Mouse (Mus musculus) G1E (cell line): ENCODE measurements around the gene Abca4.

ENCODE experiments used
- CTCF ChIP-seq: IDR thresholded peaks from 2 replicates; pipeline ENCODE4 v1.5.1; 2012; ENCODE audit warnings: low read depth, low read length, inconsistent platforms, mixed read lengths
- GATA1 ChIP-seq: IDR thresholded peaks from 2 replicates; pipeline ENCODE4 v1.6.1; 2012; ENCODE audit warnings: borderline replicate concordance, low read length, inconsistent platforms, mixed read lengths
- POLR2AphosphoS5 ChIP-seq: IDR thresholded peaks from 2 replicates; pipeline ENCODE4 v1.6.1; 2012; ENCODE audit warnings: low read depth, low read length, inconsistent platforms; ENCODE audit not compliant: insufficient replicate concordance
- TAL1 ChIP-seq: conservative IDR thresholded peaks from 2 replicates; pipeline ENCODE4 v1.6.1; 2012; ENCODE audit warnings: low read depth, low read length, inconsistent platforms, mixed read lengths

GRCm38 (mm10) chr3:122154080-122154479 is 109.8 kb downstream of the Abca4 start:
- no peak for TF ChIP-seq CTCF
- no peak for TF ChIP-seq TAL1
- TF ChIP-seq GATA1 = no peak
- no peak for TF ChIP-seq POLR2AphosphoS5
